Mouse (Mus musculus) limb, embryonic 15.5 days (tissue): ENCODE results near the gene Zmym4. TPM values are rescaled to one million over a fixed set of nuclear protein-coding genes. Genes with fewer than 3 reads are reported as not detected.

Experiments used
- ATAC-seq: fragments of 200-750 bp; cut with Nextera tagmentation; 2 replicates; pipeline ENCODE4 v1.8.0; 2017; ENCODE audit warnings: low read depth, moderate TSS enrichment; ENCODE audit not compliant: insufficient number of reproducible peaks, low FRiP score, low TSS enrichment
- H3K27ac ChIP-seq: fragments of 300-500 bp; sonication (generic); 2 replicates; pipeline ENCODE4 v1.5.1; 2015; ENCODE audit warnings: moderate library complexity, mild to moderate bottlenecking, inconsistent platforms
- H3K27me3 ChIP-seq: fragments of 300-500 bp; sonication (generic); 2 replicates; pipeline ENCODE4 v1.6.1; 2015; ENCODE audit warnings: inconsistent platforms
- H3K36me3 ChIP-seq: fragments of 300-500 bp; sonication (generic); 2 replicates; pipeline ENCODE4 v1.6.1; 2015; ENCODE audit warnings: inconsistent platforms
- H3K4me1 ChIP-seq: fragments of 300-500 bp; sonication (generic); 2 replicates; pipeline ENCODE4 v1.6.1; 2015; ENCODE audit warnings: inconsistent platforms
- H3K4me2 ChIP-seq: fragments of 300-500 bp; sonication (generic); 2 replicates; pipeline ENCODE4 v1.6.1; 2015; ENCODE audit warnings: mild to moderate bottlenecking, inconsistent platforms
- H3K4me3 ChIP-seq: fragments of 300-500 bp; sonication (generic); 2 replicates; pipeline ENCODE4 v1.5.1; 2015; ENCODE audit warnings: mild to moderate bottlenecking, inconsistent platforms
- H3K9ac ChIP-seq: fragments of 300-500 bp; sonication (generic); 2 replicates; pipeline ENCODE4 v1.6.1; 2015; ENCODE audit warnings: inconsistent platforms
- H3K9me3 ChIP-seq: fragments of 300-500 bp; sonication (generic); 2 replicates; pipeline ENCODE4 v1.6.1; 2016; ENCODE audit warnings: inconsistent platforms
- WGBS: fragments of 180-500 bp; shearing (Covaris S2); methylation state at CpG from one replicate; pipeline ENCODE4 v1.1.7; 2015; 5-methylcytosine and 5-hydroxymethylcytosine counted together
- polyA plus RNA-seq: library from polyadenylated mRNA; unstranded; fragments of >200 nt; fragmentation: Nextera tagmentation; extraction: Ambion mirVana; gene quantifications from 2 replicates; pipeline ENCODE4 v1.2.1, GENCODE M21; 2015

The Zmym4 gene
- polyA plus RNA-seq, 1 experiment from 2014 or later, result 17.2 TPM

GRCm38 (mm10) chr4:126889879-126890278 lies 78.1 kb downstream of the Zmym4 start:
- Histone ChIP-seq H3K27me3 (no peaks in the 10 kb centered on the region), H3K9ac (no peak overlapping the region), H3K4me3 (no peak overlapping the region), H3K4me2 (no peak overlapping the region), H3K4me1 (no peaks in the 10 kb centered on the region), H3K27ac (no peak overlapping the region), H3K9me3 (no peaks in the 10 kb centered on the region), H3K36me3 (peaks cover 46% of the 10 kb centered on the region)
- whole genome bisulfite sequencing, result 90% methylated on average over 8 of the region's 8 CpGs
- ATAC-seq, result no peak

DNA sequence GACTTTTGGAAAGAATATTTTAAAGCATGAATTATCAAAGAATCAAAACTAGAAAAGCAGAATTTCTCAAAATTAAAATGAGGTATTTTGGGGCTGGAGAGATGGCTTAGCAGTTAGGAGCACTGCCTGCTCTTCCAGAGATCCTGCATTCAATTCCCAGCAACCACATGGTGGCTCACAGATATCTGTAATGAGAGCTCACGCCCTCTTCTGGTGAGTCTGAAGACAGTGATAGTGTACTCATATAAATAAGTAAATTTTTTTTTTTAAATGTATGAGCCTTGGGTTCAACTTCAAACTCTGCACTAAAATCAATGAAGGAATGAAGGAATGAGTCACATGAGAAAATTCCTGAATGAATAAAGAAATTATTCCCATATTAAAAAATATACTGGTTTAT lies 82.0 kb downstream of the Zmym4 start:
- H3K4me3 ChIP-seq, result no peak overlapping the region

DNA sequence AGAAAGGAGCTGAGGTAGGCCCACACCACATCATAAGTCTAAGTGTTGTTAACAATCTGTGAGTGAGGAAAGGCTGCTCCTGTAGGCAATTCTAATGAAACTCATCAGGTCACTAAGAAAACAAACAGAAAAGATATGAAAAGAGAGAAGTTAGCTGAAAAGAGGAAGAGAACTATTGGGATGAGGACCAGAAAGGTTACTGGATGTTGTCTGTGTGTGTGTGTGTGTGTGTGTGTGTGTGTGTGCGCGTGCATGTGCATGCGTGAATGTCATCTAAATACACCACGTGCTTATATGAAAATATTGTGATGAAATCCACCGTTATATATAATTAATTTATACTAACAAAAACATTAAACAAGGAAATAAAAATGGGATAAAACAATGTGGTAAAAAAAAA lies 84.3 kb downstream of the Zmym4 start:
- Histone ChIP-seq H3K9me3 (no peaks in the 10 kb centered on the region), H3K4me1 (no peaks in the 10 kb centered on the region), H3K27ac (no peak overlapping the region), H3K4me3 (no peak overlapping the region), H3K9ac (no peak overlapping the region), H3K36me3 (peaks cover 46% of the 10 kb centered on the region), H3K27me3 (no peaks in the 10 kb centered on the region), H3K4me2 (no peak overlapping the region)
- ATAC-seq, result no peak
- 90% methylated on average over 5 of the region's 5 CpGs for WGBS

More for the DNA sequence above, 82.0 kb downstream of the Zmym4 start:
- no peak for ATAC-seq
- no peaks in the 10 kb centered on the region for H3K27me3 ChIP-seq
- no peak overlapping the region for H3K27ac ChIP-seq
- no peaks in the 10 kb centered on the region for H3K4me1 ChIP-seq
- H3K9ac ChIP-seq, result no peak overlapping the region
- WGBS, result 44% methylated on average over 1 of the region's 1 CpGs
- H3K36me3 ChIP-seq, result peaks cover 44% of the 10 kb centered on the region
- no peaks in the 10 kb centered on the region for H3K9me3 ChIP-seq
- H3K4me2 ChIP-seq, result no peak overlapping the region

DNA sequence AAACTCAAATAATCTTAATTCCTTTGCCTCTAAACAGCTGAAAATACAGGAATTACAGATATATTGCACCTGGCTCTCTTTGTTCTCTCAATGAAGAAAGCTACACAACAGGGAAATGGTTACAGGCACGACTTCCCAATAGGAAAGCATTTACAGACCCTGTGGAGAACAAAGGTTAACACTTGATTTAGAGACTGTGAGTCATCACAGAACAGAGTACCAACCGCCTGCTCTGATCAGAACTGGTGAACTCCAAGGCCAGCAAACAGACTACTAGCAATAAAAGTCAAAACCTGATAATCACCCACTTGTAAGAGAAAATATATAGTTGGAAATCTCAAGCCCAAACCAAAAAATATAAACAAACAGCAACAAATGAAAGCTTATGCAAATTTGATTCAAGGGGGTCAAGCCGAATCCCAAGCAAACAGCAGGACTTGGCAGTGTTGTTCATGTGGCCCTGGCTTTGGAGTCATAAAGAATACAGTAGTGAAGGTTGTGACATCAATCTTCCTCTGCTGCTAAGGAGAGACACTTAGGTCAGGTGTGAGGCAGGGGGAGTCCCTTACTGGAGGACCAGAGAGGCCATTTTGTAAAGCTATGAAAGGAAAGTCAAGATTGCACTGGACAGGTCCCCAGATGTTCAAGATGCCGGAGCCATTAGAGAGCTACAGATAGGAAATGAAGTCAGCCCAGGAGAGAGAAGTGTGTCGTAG lies 88.2 kb downstream of the Zmym4 start:
- no peak overlapping the region for H3K9ac ChIP-seq
- H3K4me2 ChIP-seq, result no peak overlapping the region
- 77% methylated on average over 5 of the region's 5 CpGs for WGBS
- no peak for ATAC-seq
- no peak overlapping the region for H3K27ac ChIP-seq
- no peak overlapping the region for H3K4me3 ChIP-seq
- H3K36me3 ChIP-seq, result peaks cover 56% of the 10 kb centered on the region
- no peaks in the 10 kb centered on the region for H3K4me1 ChIP-seq
- H3K27me3 ChIP-seq, result no peaks in the 10 kb centered on the region
- no peaks in the 10 kb centered on the region for H3K9me3 ChIP-seq

DNA sequence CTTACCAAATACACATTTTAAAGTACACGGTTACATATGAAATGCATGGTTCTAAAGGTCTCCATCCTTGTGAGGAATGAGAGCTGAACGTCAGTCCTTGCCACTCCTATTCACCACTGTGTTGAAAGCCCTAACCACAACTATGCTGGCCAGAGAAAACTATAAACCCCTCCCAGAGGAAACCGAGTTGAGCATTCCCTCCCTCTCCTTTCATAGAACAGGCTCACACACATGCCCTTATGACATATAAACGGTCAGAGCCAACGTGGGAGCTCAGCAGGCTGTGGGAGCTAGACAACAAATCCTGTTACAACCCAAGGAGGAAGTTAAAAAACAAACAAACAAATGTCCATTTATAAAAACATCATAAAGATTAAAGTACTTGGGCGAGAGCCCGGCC lies 95.2 kb downstream of the Zmym4 start:
- Histone ChIP-seq H3K36me3 (peaks cover 51% of the 10 kb centered on the region), H3K27me3 (no peaks in the 10 kb centered on the region), H3K9ac (no peak overlapping the region), H3K4me2 (no peak overlapping the region), H3K4me1 (no peaks in the 10 kb centered on the region), H3K4me3 (no peak overlapping the region), H3K9me3 (no peaks in the 10 kb centered on the region), H3K27ac (no peak overlapping the region)
- ATAC-seq, result no peak
- WGBS, result 59% methylated on average over 7 of the region's 7 CpGs

DNA sequence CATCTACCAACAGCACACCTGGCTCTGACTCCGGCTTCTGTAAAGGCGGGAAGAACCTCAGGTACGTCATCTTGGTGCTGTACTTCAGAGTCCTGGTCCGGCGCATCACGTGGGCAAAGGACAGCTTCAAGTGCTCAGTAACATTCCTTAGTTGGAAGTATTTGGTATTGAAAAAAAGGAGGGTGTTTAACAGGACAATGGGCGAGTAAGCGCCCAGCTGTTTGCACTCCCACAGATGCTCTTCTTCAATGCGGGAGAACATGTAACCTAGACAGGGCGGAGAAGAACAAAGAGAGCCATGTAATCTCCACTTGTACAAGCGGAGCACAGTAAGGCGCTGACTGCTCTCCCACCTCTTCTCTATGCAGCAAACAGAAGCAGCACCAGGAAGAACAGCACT lies 99.2 kb downstream of the Zmym4 start:
- ATAC-seq, result no peak
- Histone ChIP-seq H3K27me3 (no peaks in the 10 kb centered on the region), H3K9me3 (no peaks in the 10 kb centered on the region), H3K4me2 (no peak overlapping the region), H3K27ac (no peak overlapping the region), H3K4me1 (no peaks in the 10 kb centered on the region), H3K36me3 (peaks cover 55% of the 10 kb centered on the region), H3K4me3 (no peak overlapping the region), H3K9ac (no peak overlapping the region)
- WGBS, result 93% methylated on average over 12 of the region's 12 CpGs

DNA sequence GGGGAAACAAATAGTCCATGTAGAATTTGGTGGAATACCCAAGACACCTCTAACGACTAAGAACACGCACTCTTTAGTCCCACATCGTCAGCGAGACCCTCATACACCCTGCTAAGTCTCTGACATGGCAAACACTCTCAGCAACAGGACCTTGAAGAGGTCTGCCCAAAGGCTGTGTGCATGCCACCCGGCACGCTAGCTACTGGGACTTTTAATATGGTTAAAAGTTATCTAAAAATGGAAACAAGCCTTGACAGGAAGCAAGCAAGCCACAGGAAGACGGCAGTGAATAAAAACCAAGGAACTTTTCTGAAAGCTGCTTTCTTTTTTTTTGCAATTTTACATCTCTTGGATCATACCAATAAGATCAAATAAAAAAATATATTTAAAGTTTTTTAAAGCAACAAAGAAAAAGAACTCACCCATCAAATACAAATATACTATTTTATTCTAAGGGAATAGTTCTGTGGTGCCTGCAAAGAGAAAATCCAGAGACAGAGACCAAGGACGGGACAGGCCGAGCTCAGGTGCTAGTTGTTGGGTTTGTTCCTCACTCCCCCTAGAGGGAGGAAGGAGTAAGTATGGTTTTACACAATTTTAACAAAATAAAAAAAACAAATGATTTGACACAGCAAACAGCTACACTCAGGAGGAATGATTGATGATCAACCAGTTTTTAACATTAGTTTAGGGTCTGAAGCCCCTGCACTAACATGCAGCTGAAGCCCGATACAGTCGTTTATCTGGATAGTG lies 106.2 kb downstream of the Zmym4 start:
- Histone ChIP-seq H3K9me3 (no peaks in the 10 kb centered on the region), H3K4me2 (no peak overlapping the region), H3K4me3 (no peak overlapping the region), H3K27me3 (no peaks in the 10 kb centered on the region), H3K36me3 (peaks cover 49% of the 10 kb centered on the region), H3K4me1 (no peaks in the 10 kb centered on the region), H3K27ac (no peak overlapping the region), H3K9ac (no peak overlapping the region)
- ATAC-seq, result no peak
- 76% methylated on average over 11 of the region's 11 CpGs for WGBS

GRCm38 (mm10) chr4:126860268-126860986 lies 107.5 kb downstream of the Zmym4 start:
- H3K4me1 ChIP-seq, result no peaks in the 10 kb centered on the region
- H3K4me3 ChIP-seq, result no peak overlapping the region
- ATAC-seq, result no peak
- H3K36me3 ChIP-seq, result peaks cover 36% of the 10 kb centered on the region
- H3K4me2 ChIP-seq, result no peak overlapping the region
- no peak overlapping the region for H3K27ac ChIP-seq
- 80% methylated on average over 9 of the region's 9 CpGs for WGBS
- no peak overlapping the region for H3K9ac ChIP-seq
- H3K9me3 ChIP-seq, result no peaks in the 10 kb centered on the region
- H3K27me3 ChIP-seq, result no peaks in the 10 kb centered on the region

DNA sequence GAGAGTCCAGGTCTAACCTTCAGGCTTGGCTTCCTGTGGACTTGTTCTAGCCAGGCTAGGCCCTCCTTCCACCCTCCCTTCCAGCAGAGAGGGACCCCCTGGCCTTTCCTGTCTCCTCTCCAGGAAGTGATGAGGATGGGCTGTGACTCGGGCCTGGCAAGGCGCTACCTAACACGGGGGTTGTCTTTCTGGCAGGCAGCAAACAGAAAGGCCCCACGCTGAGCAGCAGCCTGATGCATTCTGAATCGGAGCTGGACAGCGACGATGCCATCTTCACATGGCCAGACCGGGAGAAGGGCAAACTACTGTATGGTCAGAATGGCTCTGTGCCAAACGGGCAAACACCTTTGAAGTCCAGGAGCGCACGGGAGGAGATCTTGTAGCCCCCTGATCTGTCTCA lies 115.0 kb downstream of the Zmym4 start:
- Histone ChIP-seq H3K9me3 (no peaks in the 10 kb centered on the region), H3K27me3 (no peaks in the 10 kb centered on the region), H3K27ac (no peak overlapping the region), H3K36me3 (peaks cover 41% of the 10 kb centered on the region), H3K4me3 (no peak overlapping the region), H3K4me1 (peaks cover 3% of the 10 kb centered on the region; the same call in 1 of the 2 replicates), H3K9ac (no peak overlapping the region), H3K4me2 (no peak overlapping the region)
- WGBS, result 73% methylated on average over 11 of the region's 11 CpGs
- ATAC-seq, result no peak; the same call in 1 of the 2 replicates

DNA sequence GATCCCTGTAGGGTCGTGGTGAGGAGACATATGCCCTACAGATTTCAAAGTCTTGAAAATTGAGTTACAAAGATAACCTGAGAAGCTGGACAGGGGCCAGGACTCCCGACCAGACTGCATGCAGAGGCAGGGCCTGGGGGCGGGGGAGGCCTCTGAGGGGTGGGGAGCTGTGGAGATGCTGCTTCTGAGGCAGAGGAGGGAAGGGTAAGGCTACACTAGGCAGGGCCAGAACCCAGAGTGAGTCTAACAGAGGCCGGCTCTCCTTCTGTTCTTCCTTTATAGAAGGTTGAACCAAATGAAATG lies 117.2 kb downstream of the Zmym4 start:
- no peak overlapping the region for H3K4me3 ChIP-seq
- peak overlapping the region; percentile 50 for H3K27ac ChIP-seq
- H3K4me2 ChIP-seq, result no peak overlapping the region
- H3K27me3 ChIP-seq, result no peaks in the 10 kb centered on the region
- no peak for ATAC-seq
- 48% methylated on average over 4 of the region's 4 CpGs for WGBS
- peaks cover 60% of the 10 kb centered on the region for H3K36me3 ChIP-seq
- no peak overlapping the region for H3K9ac ChIP-seq
- peaks cover 3% of the 10 kb centered on the region; the same call in 1 of the 2 replicates for H3K4me1 ChIP-seq
- H3K9me3 ChIP-seq, result no peaks in the 10 kb centered on the region

DNA sequence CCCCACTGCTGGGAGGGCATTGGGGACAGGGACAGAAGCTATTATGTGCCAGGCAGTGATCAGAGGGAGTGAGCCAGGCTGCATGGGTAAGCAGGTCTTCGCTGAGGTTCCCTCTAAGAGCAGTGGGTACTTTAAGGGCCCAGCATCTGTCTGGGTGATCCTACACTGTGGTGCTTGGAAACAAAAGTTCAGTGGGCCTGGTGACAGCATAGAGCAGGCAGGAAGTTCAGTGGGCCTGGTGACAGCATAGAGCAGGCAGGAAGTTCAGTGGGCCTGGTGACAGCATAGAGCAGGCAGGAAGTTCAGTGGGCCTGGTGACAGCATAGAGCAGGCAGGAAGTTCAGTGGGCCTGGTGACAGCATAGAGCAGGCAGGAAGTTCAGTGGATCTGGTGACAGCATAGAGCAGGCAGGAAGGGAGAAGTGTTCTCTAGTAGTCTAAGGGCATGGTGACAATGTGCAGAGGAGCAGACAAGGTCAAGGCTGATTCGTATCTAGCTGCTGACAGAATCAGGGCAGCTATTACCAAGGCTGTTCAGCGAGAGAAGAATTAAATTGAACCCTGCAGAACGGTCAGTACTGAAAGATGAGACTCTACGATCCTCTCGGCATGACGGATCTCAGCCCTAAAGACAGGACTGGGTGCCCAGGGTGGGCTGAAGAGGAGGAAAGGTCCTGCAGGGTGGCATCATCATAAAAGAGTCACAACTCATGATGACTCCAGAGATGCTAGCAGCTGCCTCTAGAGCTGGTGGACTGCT lies 117.7 kb downstream of the Zmym4 start:
- peaks cover 3% of the 10 kb centered on the region; the same call in 1 of the 2 replicates for H3K4me1 ChIP-seq
- no peak overlapping the region for H3K4me2 ChIP-seq
- no peak for ATAC-seq
- peaks cover 60% of the 10 kb centered on the region for H3K36me3 ChIP-seq
- peak overlapping the region; percentile 50 for H3K27ac ChIP-seq
- WGBS, result 65% methylated on average over 7 of the region's 7 CpGs
- no peaks in the 10 kb centered on the region for H3K27me3 ChIP-seq
- H3K4me3 ChIP-seq, result no peak overlapping the region
- no peaks in the 10 kb centered on the region for H3K9me3 ChIP-seq
- H3K9ac ChIP-seq, result no peak overlapping the region
